Mouse (Mus musculus) E14TG2a.4 (cell line): ENCODE data around the gene Zfp319.

Experiments
- H3K27me3 ChIP-seq: 2 replicates; pipeline ENCODE4 v1.6.1; 2014; ENCODE audit warnings: low read length, control low read depth; ENCODE audit not compliant: insufficient read depth
- H3K36me3 ChIP-seq: 2 replicates; pipeline ENCODE4 v1.6.1; 2014; ENCODE audit warnings: low read length, control low read depth; ENCODE audit not compliant: insufficient read depth
- H3K4me1 ChIP-seq: replicated peaks from 2 replicates; pipeline ENCODE4 v1.6.1; 2014; ENCODE audit warnings: low read depth, low read length, control low read depth
- H3K4me3 ChIP-seq: replicated peaks from 2 replicates; pipeline ENCODE4 v1.5.1; 2014; ENCODE audit warnings: mild to moderate bottlenecking, low read length
- H3K9me3 ChIP-seq: 2 replicates; pipeline ENCODE4 v1.6.1; 2014; ENCODE audit warnings: low read length, control low read depth
- CTCF ChIP-seq: conservative IDR thresholded peaks from 2 replicates; pipeline ENCODE4 v1.5.1; 2014; ENCODE audit warnings: low read length
- NANOG ChIP-seq: IDR thresholded peaks from 2 replicates; pipeline ENCODE4 v1.6.1; 2014; ENCODE audit warnings: borderline replicate concordance, low read length, mixed read lengths
- POU5F1 ChIP-seq: IDR thresholded peaks from 2 replicates; pipeline ENCODE4 v1.6.1; 2014; ENCODE audit warnings: low read length, borderline replicate concordance

Zfp319 gene

DNA sequence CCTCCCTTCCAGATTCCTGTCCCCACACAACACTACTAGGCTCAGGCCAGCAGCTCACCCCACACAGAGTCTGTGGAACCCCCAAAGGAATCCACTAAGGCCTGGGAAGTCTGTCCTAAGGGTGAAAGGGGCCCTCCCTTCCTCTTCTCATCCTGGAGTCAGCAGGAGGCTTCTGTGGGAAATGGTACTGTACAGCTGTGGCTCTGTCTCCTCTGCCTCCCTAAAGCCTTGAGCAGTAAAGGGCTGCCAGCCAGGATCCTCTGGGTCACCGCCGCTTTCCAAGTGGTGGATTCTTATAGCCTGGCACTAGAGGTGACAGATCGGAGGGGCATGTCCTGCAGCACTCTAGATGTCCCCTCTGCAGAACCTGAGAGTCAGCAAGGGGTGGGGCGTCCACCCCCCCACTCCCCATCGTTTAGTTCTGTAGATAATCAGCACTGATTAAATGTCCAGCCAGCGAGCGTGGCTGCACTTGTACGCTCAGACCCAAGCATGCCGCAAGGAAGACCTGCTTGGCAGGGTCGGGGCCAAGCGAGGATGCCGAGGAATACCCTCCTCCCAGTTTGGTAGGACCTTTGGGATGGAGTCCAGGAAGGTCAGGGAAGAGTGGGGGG is 41.7 kb upstream of the Zfp319 start:
- Histone ChIP-seq H3K27me3 (peaks cover 21% of the 10 kb centered on the region), H3K4me3 (peak overlapping the region; percentile 50), H3K36me3 (no peaks in the 10 kb centered on the region), H3K4me1 (peaks cover 69% of the 10 kb centered on the region), H3K9me3 (no peaks in the 10 kb centered on the region)
- no peak for TF ChIP-seq NANOG
- no peak for TF ChIP-seq POU5F1
- no peak for TF ChIP-seq CTCF

DNA sequence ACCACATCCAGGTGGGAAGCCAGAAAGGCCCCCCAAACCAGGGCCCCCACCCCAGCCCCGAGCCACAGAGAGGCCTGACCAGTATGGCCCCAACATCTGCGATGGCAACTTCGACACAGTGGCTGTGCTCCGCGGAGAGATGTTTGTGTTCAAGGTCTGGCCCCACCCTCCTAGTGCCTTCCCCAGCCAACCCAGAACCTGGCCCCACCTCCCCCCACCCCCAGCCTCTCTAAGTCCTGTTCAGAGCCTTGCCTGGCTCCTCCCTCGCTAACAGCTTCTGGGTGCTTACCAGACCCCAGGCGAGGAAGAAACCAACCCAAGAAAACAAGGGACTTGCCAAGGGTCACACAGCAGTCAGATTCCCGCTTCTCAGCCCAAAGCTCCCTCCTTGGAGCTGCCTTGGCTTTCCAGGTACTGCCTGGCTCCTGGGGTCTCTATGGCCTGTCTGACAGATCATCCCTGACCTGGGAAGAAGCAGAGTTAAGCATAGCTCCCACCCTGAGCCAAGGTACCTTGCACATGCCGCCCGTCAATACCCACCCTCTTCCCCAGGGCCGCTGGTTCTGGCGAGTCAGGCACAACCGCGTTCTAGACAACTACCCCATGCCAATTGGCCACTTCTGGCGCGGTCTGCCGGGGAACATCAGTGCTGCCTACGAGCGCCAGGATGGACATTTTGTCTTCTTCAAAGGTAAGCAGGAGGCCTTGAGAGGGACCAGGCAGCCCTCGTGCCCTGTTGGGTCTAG is 38.0 kb upstream of the Zfp319 start:
- TF ChIP-seq CTCF (no peak), POU5F1 (no peak), NANOG (no peak)
- H3K9me3 ChIP-seq, result no peaks in the 10 kb centered on the region
- peaks cover 21% of the 10 kb centered on the region for H3K27me3 ChIP-seq
- H3K4me1 ChIP-seq, result peaks cover 59% of the 10 kb centered on the region
- H3K4me3 ChIP-seq, result peak overlapping the region; percentile 71
- no peaks in the 10 kb centered on the region for H3K36me3 ChIP-seq

DNA sequence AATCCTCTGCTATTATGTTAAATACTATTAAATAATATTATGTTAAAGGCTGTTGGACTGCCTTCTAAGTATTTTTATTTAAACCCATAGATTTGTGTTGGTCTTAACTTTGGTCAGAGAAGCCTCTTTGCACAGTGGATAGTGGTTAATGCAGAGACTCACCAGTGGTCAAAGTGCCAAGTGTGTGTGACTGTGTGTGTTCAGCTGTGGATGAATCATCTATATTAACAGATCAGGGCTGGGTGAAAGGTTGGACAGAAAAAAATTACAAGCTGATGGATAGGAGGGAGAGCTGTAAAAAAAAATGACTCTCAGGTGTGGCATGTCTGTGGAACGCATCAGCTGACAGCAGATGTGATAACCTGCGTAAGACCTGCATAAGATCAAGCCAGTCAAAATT is 32.1 kb upstream of the Zfp319 start:
- Histone ChIP-seq H3K9me3 (no peaks in the 10 kb centered on the region), H3K4me3 (no peak overlapping the region), H3K36me3 (no peaks in the 10 kb centered on the region), H3K4me1 (peaks cover 14% of the 10 kb centered on the region), H3K27me3 (peaks cover 4% of the 10 kb centered on the region)
- TF ChIP-seq NANOG (no peak), CTCF (no peak), POU5F1 (no peak)

DNA sequence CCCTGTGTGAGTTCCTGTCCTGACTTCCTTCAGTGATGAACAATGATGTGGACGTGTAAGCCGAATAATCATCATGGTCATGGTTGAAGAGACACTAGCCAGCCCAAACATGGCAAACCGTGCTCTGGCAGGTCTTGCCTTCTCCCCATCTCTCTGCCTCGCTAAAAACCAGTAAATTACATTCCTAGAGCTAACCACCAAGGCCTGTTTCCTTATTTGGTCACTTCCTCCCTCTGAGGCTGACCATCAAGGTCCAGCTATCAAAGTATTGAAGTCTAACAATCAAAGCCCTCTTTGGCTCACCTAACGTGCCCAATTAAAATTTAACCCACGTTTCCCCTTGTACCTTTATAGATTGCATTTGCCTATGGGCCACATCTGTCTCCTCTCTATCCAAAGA is 30.5 kb upstream of the Zfp319 start:
- H3K9me3 ChIP-seq, result no peaks in the 10 kb centered on the region
- H3K4me3 ChIP-seq, result no peak overlapping the region
- no peaks in the 10 kb centered on the region for H3K36me3 ChIP-seq
- TF ChIP-seq POU5F1, result no peak
- H3K27me3 ChIP-seq, result peaks cover 4% of the 10 kb centered on the region
- H3K4me1 ChIP-seq, result peaks cover 19% of the 10 kb centered on the region

DNA sequence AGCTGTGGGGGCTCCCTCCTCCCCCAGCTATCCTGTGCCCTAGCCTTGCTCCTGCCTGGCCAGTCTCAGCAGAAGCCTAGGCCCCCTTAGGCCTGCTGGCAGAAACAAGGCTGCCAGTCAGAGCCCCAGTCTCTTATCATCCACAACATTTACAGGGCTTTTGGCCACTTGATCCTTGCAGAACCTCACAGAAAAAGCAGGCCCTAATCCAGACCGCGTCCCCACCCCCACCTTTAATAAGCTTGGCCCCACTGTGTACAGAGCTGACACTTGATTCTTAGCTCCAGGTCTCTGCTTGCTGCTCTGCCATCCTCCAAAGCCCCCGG is 29.2 kb upstream of the Zfp319 start:
- Histone ChIP-seq H3K4me1 (peaks cover 28% of the 10 kb centered on the region), H3K4me3 (no peak overlapping the region), H3K36me3 (no peaks in the 10 kb centered on the region), H3K27me3 (peaks cover 15% of the 10 kb centered on the region), H3K9me3 (no peaks in the 10 kb centered on the region)
- TF ChIP-seq POU5F1 (no peak), NANOG (no peak), CTCF (no peak)

DNA sequence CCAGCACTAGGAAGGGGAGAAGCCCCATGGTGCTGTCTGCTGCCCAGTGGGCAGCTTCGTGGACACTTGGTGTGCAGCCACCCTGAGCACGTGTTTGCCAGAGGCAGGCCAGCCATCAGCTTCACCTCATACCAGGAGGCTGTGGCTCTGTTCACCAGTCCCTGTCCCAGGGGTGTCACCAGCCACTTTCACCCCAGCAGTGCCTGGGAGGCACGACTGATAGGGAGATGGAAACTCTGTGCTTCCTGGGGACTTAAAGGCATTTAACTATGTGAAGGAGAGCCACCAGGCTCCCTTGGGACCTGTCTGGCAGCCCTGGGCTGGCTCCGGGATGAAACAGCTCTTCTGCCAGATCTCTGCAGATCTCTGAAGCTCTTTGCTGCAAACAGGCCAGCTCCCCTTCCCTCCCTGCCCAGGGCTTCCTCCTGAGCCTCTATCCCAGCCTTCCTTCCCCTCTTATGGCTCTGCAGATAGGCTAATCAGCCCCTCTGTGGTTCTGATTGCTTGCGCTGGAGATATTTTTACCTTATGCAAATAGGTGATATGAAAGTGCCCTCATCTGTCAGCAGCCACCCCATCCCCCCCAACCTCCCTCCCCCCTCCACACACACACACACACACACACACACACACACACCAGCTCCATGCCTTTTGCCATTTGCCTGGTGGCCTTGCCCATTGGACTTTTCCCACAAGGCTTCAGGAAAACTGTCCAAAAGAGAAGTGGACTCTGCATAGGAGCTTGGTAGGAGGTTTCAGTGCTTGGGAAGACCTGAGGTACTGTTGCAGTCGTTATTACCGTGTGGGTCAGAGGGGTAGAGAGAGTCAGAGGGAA is 28.6 kb upstream of the Zfp319 start:
- H3K36me3 ChIP-seq, result no peaks in the 10 kb centered on the region
- peaks cover 28% of the 10 kb centered on the region for H3K4me1 ChIP-seq
- H3K4me3 ChIP-seq, result no peak overlapping the region
- peaks cover 21% of the 10 kb centered on the region for H3K27me3 ChIP-seq
- H3K9me3 ChIP-seq, result no peaks in the 10 kb centered on the region
- TF ChIP-seq NANOG (no peak), POU5F1 (no peak), CTCF (no peak)

DNA sequence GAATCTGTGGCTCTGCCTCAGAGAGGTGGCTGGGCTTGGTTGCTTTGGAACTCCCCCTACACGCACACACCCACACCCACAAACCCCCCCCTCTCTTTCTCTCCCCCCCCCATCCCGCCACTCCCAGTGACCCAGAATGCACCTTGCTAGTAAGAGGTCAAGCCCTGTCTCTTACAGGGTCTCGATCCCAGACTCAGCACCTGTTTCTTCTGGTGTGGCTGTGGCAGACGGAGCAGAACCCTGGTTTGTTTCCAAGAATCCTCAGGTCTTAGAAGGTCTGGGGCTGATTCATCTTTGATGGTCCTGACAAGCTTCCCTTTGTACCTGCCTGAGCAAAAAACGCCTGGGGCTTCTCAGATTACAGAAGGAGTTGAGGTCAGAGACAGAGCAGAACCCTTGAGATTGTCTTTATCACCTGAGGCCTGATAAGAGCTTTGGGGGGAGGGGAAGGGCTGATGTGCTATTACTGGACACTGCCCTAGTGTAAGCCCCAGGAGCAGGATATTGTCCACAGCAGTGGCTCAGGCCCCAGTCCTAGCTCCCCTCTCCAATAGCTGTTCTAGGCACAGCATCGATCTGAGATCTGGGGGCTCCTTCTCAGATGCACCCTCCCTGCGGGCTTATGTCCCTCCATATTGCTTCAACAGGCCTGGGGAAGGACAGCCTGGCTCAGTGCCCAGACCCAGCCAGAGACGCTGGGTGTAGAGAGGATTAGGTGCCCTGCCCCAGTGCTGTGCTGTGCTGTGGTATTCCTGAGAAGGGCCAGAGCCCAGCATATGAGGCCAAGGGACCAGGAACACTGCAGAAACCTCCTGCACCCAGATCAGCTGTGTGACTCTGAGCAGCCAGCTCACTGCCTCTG is 27.0 kb upstream of the Zfp319 start:
- no peak for TF ChIP-seq CTCF
- no peak for TF ChIP-seq NANOG
- TF ChIP-seq POU5F1, result no peak
- Histone ChIP-seq H3K9me3 (no peaks in the 10 kb centered on the region), H3K36me3 (no peaks in the 10 kb centered on the region), H3K27me3 (peaks cover 37% of the 10 kb centered on the region), H3K4me3 (no peak overlapping the region), H3K4me1 (peaks cover 33% of the 10 kb centered on the region)

DNA sequence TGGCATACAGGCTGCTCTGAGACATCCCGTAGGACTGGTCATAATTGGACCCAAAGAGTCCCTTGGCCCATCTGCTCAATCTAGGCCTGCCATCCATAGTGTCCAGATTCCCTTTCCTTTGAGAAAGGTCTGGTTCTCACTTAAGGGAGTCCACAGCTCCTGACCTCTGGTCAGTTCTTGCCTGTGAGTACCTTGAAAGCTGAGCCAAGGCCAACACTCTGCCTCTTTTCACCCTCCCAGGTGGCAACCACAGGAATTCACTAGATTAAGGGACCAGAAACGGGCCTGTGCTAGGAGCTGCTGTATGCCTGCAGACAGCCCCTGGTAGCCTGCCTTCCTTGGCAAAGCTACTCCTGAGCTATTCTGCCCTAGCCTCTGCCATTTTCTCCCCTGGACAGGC is 22.9 kb upstream of the Zfp319 start:
- Histone ChIP-seq H3K36me3 (no peaks in the 10 kb centered on the region), H3K4me3 (no peak overlapping the region), H3K9me3 (no peaks in the 10 kb centered on the region), H3K27me3 (peaks cover 70% of the 10 kb centered on the region), H3K4me1 (peaks cover 56% of the 10 kb centered on the region)
- TF ChIP-seq CTCF, result no peak
- no peak for TF ChIP-seq POU5F1
